Mouse (Mus musculus) stomach, postnatal 0 days (tissue): ENCODE results near the gene Gm45062. TPM values are rescaled to one million over a fixed set of nuclear protein-coding genes. Genes with fewer than 3 reads are reported as not detected.

Experiments used
- ATAC-seq: fragments of 200-750 bp; cut with Nextera tagmentation; 2 replicates; pipeline ENCODE4 v1.8.0; 2017; ENCODE audit not compliant: low FRiP score, low TSS enrichment
- DNase-seq: peaks from one replicate; pipeline ENCODE4 v3.0.0-alpha.2; 2016; ENCODE audit warnings: low spot score
- H3K27ac ChIP-seq: fragments of 300-500 bp; sonication (generic); replicated peaks from 2 replicates; pipeline ENCODE4 v1.5.1; 2014; ENCODE audit warnings: mild to moderate bottlenecking, control low read depth
- H3K27me3 ChIP-seq: fragments of 300-500 bp; sonication (generic); 2 replicates; pipeline ENCODE4 v1.6.1; 2014; ENCODE audit warnings: low read length; ENCODE audit not compliant: control insufficient read depth, insufficient read depth
- H3K36me3 ChIP-seq: fragments of 300-500 bp; sonication (generic); 2 replicates; pipeline ENCODE4 v1.6.1; 2014; ENCODE audit warnings: low read length, mixed read lengths; ENCODE audit not compliant: control insufficient read depth, insufficient read depth
- H3K4me1 ChIP-seq: fragments of 300-500 bp; sonication (generic); replicated peaks from 2 replicates; pipeline ENCODE4 v1.6.1; 2014; ENCODE audit warnings: antibody characterized with exemption; ENCODE audit not compliant: control insufficient read depth, insufficient read depth
- H3K4me2 ChIP-seq: fragments of 300-500 bp; sonication (generic); replicated peaks from 2 replicates; pipeline ENCODE4 v1.6.1; 2014; ENCODE audit warnings: low read depth, mild to moderate bottlenecking, control low read depth, moderate library complexity
- H3K4me3 ChIP-seq: fragments of 300-500 bp; sonication (generic); 2 replicates; pipeline ENCODE4 v1.5.1; 2014; ENCODE audit warnings: low read depth, low read length, control low read depth
- H3K9ac ChIP-seq: fragments of 300-500 bp; sonication (generic); 2 replicates; pipeline ENCODE4 v1.6.1; 2014; ENCODE audit warnings: mild to moderate bottlenecking, low read length, control low read depth, mixed read lengths
- H3K9me3 ChIP-seq: fragments of 300-500 bp; sonication (generic); 2 replicates; pipeline ENCODE4 v1.6.1; 2016; ENCODE audit warnings: low read length; ENCODE audit not compliant: control insufficient read depth
- CTCF ChIP-seq: IDR thresholded peaks from 2 replicates; pipeline ENCODE4 v1.5.1; 2016; ENCODE audit warnings: antibody characterized with exemption, low read depth, mild to moderate bottlenecking, moderate library complexity
- EP300 ChIP-seq: optimal IDR thresholded peaks from 2 replicates; pipeline ENCODE3; 2016; ENCODE audit warnings: antibody characterized with exemption
- WGBS: fragments of 180-500 bp; shearing (Covaris S2); extraction: QIAGEN DNeasy Blood & Tissue Kit; methylation state at CpG from one replicate; pipeline ENCODE4 v1.1.7; 2014; 5-methylcytosine and 5-hydroxymethylcytosine counted together
- polyA plus RNA-seq: library from polyadenylated mRNA; unstranded; fragments of >200 nt; fragmentation: Nextera tagmentation; extraction: Ambion mirVana; gene quantifications from 2 replicates; pipeline ENCODE4 v1.2.1, GENCODE M21; 2015

Gm45062 gene
- 1.9 and 2.3 TPM in 2 replicates for polyA plus RNA-seq

- Histone ChIP-seq H3K4me2 (peak within 1 kb of the TSS; percentile 90), H3K9me3 (no peaks in the 10 kb centered on the region), H3K4me1 (no peaks in the 10 kb centered on the region), H3K27ac (peak within 1 kb of the TSS; percentile 83), H3K36me3 (no peaks in the 10 kb centered on the region), H3K9ac (peak within 1 kb of the TSS; percentile 75), H3K27me3 (no peaks in the 10 kb centered on the region), H3K4me3 (peak within 1 kb of the TSS; percentile 94)
- peak; percentile 100 for ATAC-seq
- DNase-seq: peak; percentile 97
- under 1% methylated on average over 59 of the region's 64 CpGs for WGBS
- TF ChIP-seq CTCF (no peak), EP300 (no peak)
Observed at GRCm38 (mm10) chr6:8259004-8259666, at the start of gene Gm45062, which contains the start of the genes Rpa3 and Umad1. Gene Gm45062, plus strand, starts transcription at chr6:8259450. Gene Rpa3, minus strand, starts transcription at chr6:8259173. Gene Umad1, plus strand, starts transcription at chr6:8259288.

- Histone ChIP-seq H3K4me1 (no peaks in the 10 kb centered on the region), H3K27ac (peak overlapping the region; percentile 96), H3K4me2 (peak overlapping the region; percentile 67), H3K27me3 (no peaks in the 10 kb centered on the region), H3K9me3 (no peaks in the 10 kb centered on the region), H3K9ac (peak overlapping the region; percentile 95), H3K4me3 (peak overlapping the region; percentile 81), H3K36me3 (no peaks in the 10 kb centered on the region)
- WGBS: 10% methylated on average over 10 of the region's 10 CpGs
- ATAC-seq (no peak), DNase-seq (no peak)
- TF ChIP-seq CTCF (no peak), EP300 (no peak)
Observed at GRCm38 (mm10) chr6:8209866-8210186, 49.4 kb upstream of the Gm45062 start.

- WGBS: 93% methylated on average over 3 of the region's 3 CpGs
- DNase-seq (no peak), ATAC-seq (no peak)
- no peak for TF ChIP-seq CTCF
- no peak for TF ChIP-seq EP300
- Histone ChIP-seq H3K9ac (no peak overlapping the region), H3K36me3 (no peaks in the 10 kb centered on the region), H3K4me3 (no peak overlapping the region), H3K27ac (no peak overlapping the region), H3K4me2 (no peak overlapping the region), H3K27me3 (no peaks in the 10 kb centered on the region), H3K4me1 (no peaks in the 10 kb centered on the region), H3K9me3 (no peaks in the 10 kb centered on the region)
Observed at GRCm38 (mm10) chr6:8210661-8211060, 48.6 kb upstream of the Gm45062 start.

- 78% methylated on average over 3 of the region's 3 CpGs for WGBS
- Histone ChIP-seq H3K27me3 (no peaks in the 10 kb centered on the region), H3K27ac (no peak overlapping the region), H3K9me3 (no peaks in the 10 kb centered on the region), H3K36me3 (peaks cover 3% of the 10 kb centered on the region), H3K4me3 (no peak overlapping the region), H3K4me2 (no peak overlapping the region), H3K4me1 (no peaks in the 10 kb centered on the region), H3K9ac (no peak overlapping the region)
- DNase-seq (no peak), ATAC-seq (no peak)
- TF ChIP-seq CTCF (no peak), EP300 (no peak)
Observed at GRCm38 (mm10) chr6:8227035-8227434, 32.2 kb upstream of the Gm45062 start.

GRCm38 (mm10) chr6:8228596-8228995 is 30.7 kb upstream of the Gm45062 start:
- no peak overlapping the region for H3K4me3 ChIP-seq
- no peak overlapping the region for H3K4me2 ChIP-seq
- DNase-seq (no peak), ATAC-seq (no peak)
- H3K9me3 ChIP-seq: no peaks in the 10 kb centered on the region
- WGBS: 82% methylated on average over 3 of the region's 3 CpGs
- no peak overlapping the region for H3K27ac ChIP-seq
- peaks cover 5% of the 10 kb centered on the region for H3K36me3 ChIP-seq
- no peak for TF ChIP-seq CTCF
- TF ChIP-seq EP300: no peak
- no peak overlapping the region for H3K9ac ChIP-seq
- no peaks in the 10 kb centered on the region for H3K4me1 ChIP-seq
- no peaks in the 10 kb centered on the region for H3K27me3 ChIP-seq

- 8% methylated on average over 6 of the region's 6 CpGs for WGBS
- peak overlapping the region; percentile 75 for H3K9ac ChIP-seq
- no peak for TF ChIP-seq CTCF
- ATAC-seq: no peak
- no peaks in the 10 kb centered on the region for H3K9me3 ChIP-seq
- peak overlapping the region; percentile 67 for H3K27ac ChIP-seq
- peak overlapping the region; percentile 65 for H3K4me2 ChIP-seq
- H3K36me3 ChIP-seq: no peaks in the 10 kb centered on the region
- DNase-seq: no peak
- H3K4me1 ChIP-seq: no peaks in the 10 kb centered on the region
- peak overlapping the region; percentile 94 for H3K4me3 ChIP-seq
- H3K27me3 ChIP-seq: no peaks in the 10 kb centered on the region
Observed at GRCm38 (mm10) chr6:8258316-8258715, 934 bp upstream of the Gm45062 start.
